Mouse (Mus musculus) adrenal gland, adult 2 months (tissue): ENCODE measurements around the gene Ier5l. TPM values are rescaled to one million over a fixed set of nuclear protein-coding genes. Genes with fewer than 3 reads are reported as not detected.

Source experiments
- DNase-seq: peaks from one replicate; pipeline ENCODE4 v3.0.0; 2021
- polyA plus RNA-seq: library from polyadenylated mRNA; depleted of rRNA; stranded (reverse); fragments of >200 nt; gene quantifications from 2 replicates; pipeline ENCODE4 v1.2.3, GENCODE M21; 2012
- total RNA-seq, 2 experiments: library from RNA; stranded (reverse); gene quantifications; 2 replicates each; pipeline ENCODE4 v1.2.3; 2021

Gene Ier5l
- total and polyA plus RNA-seq, 3 experiments = 2.4 to 30.6 (median 7.8) TPM

- DNase-seq = peak; percentile 78
Measured at GRCm38 (mm10) chr2:30470143-30470946, 3.7 kb downstream of the Ier5l start.

- DNase-seq = peak; percentile 78
Measured at GRCm38 (mm10) chr2:30469796-30470142, 4.2 kb downstream of the Ier5l start.

GRCm38 (mm10) chr2:30469009-30469408 lies 5.0 kb downstream of the Ier5l start:
- no peak for DNase-seq

DNA sequence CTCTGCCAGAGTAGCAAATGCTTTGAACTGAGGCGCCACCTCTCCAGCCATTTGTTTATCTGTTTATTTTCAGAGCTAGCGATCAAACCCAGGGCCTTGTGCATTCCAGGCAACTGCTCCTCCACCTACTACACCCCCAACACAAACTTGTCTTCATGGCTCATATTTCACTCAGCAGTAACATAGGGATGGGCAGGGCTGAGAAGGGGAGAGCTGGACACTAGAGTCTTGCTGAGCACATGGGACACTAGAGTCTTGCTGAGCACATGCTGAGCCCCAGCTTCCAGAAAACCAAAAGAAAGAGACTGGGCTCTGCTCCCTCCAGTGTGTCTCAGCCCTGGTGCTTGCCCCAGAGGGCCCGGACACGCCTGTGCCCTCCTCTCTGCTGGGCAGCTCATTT lies 7.2 kb downstream of the Ier5l start:
- DNase-seq = no peak

DNA sequence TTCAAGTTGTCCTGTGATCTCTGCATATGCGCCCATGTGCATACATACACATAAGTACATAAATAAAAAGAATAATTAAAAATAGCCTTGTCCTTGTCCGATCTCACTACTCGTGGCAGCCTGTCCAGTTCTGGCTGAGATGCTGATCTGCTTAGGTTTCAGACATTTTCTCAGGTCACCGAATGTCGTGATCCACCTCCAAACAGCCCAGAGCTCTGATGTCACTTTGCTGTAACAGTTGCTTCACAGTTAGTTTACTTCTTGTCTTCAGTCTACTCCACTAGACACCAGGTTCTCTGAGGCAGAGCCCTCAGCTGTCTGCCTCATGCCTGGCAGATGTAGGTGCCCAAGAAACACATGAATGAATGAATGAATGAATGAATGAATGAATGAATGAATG lies 9.6 kb downstream of the Ier5l start:
- DNase-seq = no peak

GRCm38 (mm10) chr2:30463904-30464330 lies 10.1 kb downstream of the Ier5l start:
- peak; percentile 81 for DNase-seq

GRCm38 (mm10) chr2:30463341-30463761 lies 10.7 kb downstream of the Ier5l start:
- no peak for DNase-seq

DNA sequence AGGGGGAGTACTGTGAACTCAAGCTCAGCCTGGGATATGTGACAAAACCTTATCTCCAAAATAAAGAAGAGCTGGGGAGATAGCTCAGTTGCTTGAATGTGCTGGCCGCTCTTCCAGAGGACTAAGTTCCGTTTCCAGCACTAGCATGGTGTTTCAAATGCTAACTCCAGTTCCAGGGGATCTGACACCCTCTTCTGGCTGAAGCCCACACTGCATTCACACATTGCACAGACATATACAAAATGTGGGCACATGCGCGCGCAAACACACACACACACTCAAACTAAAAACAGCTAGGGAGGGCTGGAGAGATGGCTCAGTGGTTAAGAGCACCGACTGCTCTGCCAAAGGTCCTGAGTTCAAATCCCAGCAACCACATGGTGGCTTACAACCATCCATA lies 14.8 kb downstream of the Ier5l start:
- no peak for DNase-seq

DNA sequence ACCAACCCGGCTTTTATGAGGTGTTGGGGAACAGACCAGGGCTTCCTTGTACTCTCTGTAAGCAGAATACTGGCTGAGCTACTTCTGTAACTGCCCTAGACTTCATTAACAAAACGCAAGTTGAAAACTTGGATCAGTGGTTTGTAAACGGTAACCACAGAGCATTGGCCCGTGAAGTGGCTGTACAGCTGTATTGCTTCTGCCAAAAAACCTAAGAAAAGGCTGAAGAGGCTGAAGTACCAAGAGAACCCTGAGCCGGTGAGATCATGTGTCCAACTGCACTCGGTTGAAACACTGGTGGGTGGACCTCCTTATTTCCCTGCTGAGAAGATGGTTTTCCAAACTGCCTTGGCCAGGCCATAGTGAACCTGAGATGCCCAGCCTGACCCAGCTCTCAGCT lies 15.7 kb downstream of the Ier5l start:
- DNase-seq = no peak

GRCm38 (mm10) chr2:30456104-30456980 lies 17.7 kb downstream of the Ier5l start:
- no peak for DNase-seq

DNA sequence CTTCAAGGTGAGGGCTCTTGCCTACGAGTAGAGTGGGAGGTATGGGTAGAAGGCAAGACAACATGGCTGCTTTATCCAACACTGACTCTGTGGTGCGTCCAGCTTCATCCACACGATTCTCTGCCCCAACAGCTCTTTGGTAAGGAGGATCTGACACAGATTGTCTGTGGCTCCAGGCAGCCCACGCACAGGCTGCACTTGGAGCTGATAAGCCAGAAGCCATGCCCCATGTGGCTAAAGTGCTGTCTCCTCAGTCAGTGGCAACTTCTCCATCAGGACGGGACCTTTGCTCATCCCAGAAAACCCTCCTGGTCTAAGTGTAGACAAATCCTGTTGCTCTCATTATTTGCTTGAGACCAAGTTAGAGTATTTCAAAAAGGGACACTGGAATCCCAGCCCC lies 19.4 kb downstream of the Ier5l start:
- no peak for DNase-seq

- DNase-seq = no peak
Measured at GRCm38 (mm10) chr2:30453570-30453969, 20.4 kb downstream of the Ier5l start.

GRCm38 (mm10) chr2:30451525-30451924 lies 22.5 kb downstream of the Ier5l start:
- no peak for DNase-seq

DNA sequence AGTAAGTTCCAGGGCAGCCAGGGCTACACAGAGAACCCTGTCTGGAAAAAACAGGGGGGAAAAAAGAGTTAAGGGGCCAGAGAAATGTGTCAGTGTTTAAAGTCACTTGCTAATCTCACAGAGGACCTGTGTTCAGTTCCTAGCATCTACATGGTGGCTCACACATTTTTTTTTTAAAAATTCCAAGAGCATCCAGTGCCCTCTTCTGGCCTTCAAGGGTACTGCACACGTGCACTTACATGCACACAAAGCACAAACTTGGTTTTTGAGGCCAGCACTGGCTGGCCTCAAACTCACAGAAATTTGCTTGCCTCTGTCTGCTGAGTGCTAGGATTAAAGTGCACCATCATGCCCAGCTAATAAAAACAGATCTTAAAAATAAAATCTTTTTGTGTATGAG lies 23.5 kb downstream of the Ier5l start:
- DNase-seq = no peak

- no peak for DNase-seq
Measured at GRCm38 (mm10) chr2:30448371-30448770, 25.6 kb downstream of the Ier5l start.

DNA sequence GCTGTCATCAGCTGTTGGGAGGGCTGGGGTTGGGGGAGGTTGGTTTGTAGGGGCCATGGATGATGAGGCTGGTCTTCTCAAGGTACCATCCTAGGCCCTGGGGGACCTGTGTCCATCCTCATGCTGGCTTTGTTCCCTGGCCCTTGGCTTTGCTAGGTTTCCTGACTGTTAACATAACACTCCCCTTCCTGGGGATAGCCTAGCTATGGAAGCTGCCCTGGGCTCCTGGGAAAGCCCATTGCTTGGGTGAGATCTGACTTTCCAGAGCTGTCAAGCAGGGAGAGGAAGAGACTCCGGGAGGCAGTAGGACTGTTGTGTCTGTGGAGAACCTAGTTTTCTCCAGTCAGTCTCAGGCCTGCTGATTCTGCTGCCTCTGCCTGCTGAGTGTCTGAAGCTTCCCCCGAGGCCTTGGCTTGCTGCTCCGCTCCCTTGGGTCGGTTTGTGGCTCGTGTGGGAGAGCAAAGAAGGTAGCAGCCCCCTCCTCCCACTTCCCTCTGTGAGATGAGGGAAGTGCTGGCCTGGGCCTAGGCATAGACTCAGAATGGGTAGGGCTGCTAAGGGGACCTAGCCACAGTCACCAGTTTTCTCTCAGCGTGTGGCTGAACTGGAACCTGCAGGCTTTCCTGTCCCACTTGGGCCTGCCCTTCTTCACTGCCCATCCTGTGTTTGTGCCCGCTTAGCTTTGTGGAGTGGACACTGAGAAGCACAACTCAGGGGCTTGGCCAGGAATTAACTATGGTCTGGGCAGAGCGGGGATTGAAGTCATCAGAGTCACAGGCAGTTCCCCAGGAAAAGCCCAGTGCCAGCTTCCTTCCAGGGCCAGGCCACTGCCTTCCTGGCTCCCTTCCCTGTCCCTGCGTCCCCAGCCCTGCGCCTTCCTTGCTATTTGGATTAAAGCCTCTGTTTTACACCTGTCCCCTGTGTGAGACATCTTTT lies 26.9 kb downstream of the Ier5l start:
- DNase-seq = peak; percentile 33

- peak; percentile 24 for DNase-seq
Measured at GRCm38 (mm10) chr2:30445312-30445711, 28.7 kb downstream of the Ier5l start.

GRCm38 (mm10) chr2:30444450-30444849 lies 29.6 kb downstream of the Ier5l start:
- DNase-seq = no peak

- DNase-seq = no peak
Measured at GRCm38 (mm10) chr2:30444006-30444405, 30.0 kb downstream of the Ier5l start.

- DNase-seq = no peak
Measured at GRCm38 (mm10) chr2:30443281-30443680, 30.7 kb downstream of the Ier5l start.

DNA sequence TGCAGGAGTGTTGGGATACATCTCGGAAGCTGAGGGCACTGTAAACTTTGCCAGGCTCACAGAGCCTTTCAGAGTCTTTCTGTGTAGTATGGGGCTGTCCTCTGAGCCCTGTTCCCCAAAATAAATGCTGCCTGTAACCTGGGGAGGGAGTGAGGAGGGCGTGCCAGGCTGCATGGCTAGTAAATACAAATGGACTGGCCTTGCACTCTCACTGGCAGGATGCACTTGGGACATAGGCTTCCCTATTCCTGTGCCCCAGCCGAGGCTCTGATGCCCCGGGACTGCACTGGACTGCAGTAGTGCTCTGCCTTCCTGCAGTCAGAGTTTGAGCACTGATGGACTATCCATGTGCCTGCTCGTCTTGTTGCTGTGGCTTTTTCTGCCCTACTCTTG lies 31.5 kb downstream of the Ier5l start:
- DNase-seq = peak; percentile 41
